Mouse (Mus musculus): Measurements from ENCODE around the gene Ergic1. TPM values are rescaled to one million over a fixed set of nuclear protein-coding genes. Genes with fewer than 3 reads are reported as not detected.

Gene Ergic1
- polyA plus RNA-seq, 1 experiment from 2014 or later = 39.0 TPM

- Histone ChIP-seq H3K4me1 (ENCODE audit: control insufficient read depth, low read depth, low read length) (peaks cover 26% of the 10 kb centered on the region), H3K27me3 (ENCODE audit: control insufficient read depth, insufficient read depth, low read depth, low read length) (no peaks in the 10 kb centered on the region), H3K9ac (ENCODE audit: low read depth, low read length) (no peak overlapping the region), H3K36me3 (ENCODE audit: control insufficient read depth, insufficient read depth) (peaks cover 2% of the 10 kb centered on the region; the same call in 1 of the 2 replicates), H3K9me3 (replicated peaks; ENCODE audit: control insufficient read depth, low read length) (no peaks in the 10 kb centered on the region), H3K27ac (ENCODE audit: low read length) (no peak overlapping the region), H3K4me3 (ENCODE audit: low read depth, low read length) (no peak overlapping the region), H3K4me2 (ENCODE audit: low read depth, low read length) (no peak overlapping the region)
- no peak for ATAC-seq (ENCODE audit: low read depth)
- 60% methylated on average over 8 of the region's 8 CpGs for WGBS (ENCODE audit: insufficient replicate concordance)
Observed at GRCm38 (mm10) chr17:26567142-26567817, 6.0 kb downstream of the Ergic1 start.

DNA sequence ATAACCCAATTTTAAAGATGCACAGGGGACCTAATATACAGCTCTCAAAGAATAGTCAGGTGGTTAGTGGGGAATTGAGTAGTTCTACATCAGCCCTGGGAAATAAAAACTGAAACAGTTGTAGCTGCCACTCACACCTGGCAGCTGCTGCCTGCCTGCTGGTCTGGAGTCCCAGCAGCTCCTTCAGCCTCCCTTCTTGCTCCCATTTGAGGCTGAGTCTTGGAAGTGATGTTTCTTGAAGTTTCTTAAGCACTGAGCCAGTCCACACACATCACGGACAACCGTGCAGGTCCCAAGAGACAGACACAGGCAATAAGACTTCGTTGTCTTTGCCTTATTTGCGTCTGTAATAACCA, 6.5 kb downstream of the Ergic1 start:
- H3K9ac ChIP-seq (ENCODE audit: low read depth, low read length) = no peak overlapping the region
- ATAC-seq (ENCODE audit: low read depth) = no peak
- 83% methylated on average over 4 of the region's 4 CpGs for WGBS (ENCODE audit: insufficient replicate concordance)

GRCm38 (mm10) chr17:26569594-26570350, 8.5 kb downstream of the Ergic1 start:
- Histone ChIP-seq H3K9ac (ENCODE audit: low read depth, low read length) (no peak overlapping the region), H3K27me3 (ENCODE audit: control insufficient read depth, insufficient read depth, low read depth, low read length) (no peaks in the 10 kb centered on the region), H3K4me3 (ENCODE audit: low read depth, low read length) (no peak overlapping the region), H3K9me3 (replicated peaks; ENCODE audit: control insufficient read depth, low read length) (no peaks in the 10 kb centered on the region), H3K36me3 (ENCODE audit: control insufficient read depth, insufficient read depth) (peaks cover 2% of the 10 kb centered on the region; the same call in 1 of the 2 replicates), H3K4me2 (ENCODE audit: low read depth, low read length) (no peak overlapping the region), H3K27ac (ENCODE audit: low read length) (0 out of 2 replicates have a peak overlapping the region, but pooled peaks have one; percentile 17), H3K4me1 (ENCODE audit: control insufficient read depth, low read depth, low read length) (peaks cover 15% of the 10 kb centered on the region)
- WGBS (ENCODE audit: insufficient replicate concordance) = 75% methylated on average over 4 of the region's 4 CpGs
- no peak for ATAC-seq (ENCODE audit: low read depth)

More for the DNA sequence above, 6.5 kb downstream of the Ergic1 start:
- no peak overlapping the region for H3K4me3 ChIP-seq (ENCODE audit: low read depth, low read length)
- no peaks in the 10 kb centered on the region for H3K27me3 ChIP-seq (ENCODE audit: control insufficient read depth, insufficient read depth, low read depth, low read length)
- no peak overlapping the region for H3K4me2 ChIP-seq (ENCODE audit: low read depth, low read length)
- H3K4me1 ChIP-seq (ENCODE audit: control insufficient read depth, low read depth, low read length) = peaks cover 21% of the 10 kb centered on the region
- no peaks in the 10 kb centered on the region for H3K9me3 ChIP-seq (replicated peaks; ENCODE audit: control insufficient read depth, low read length)
- H3K36me3 ChIP-seq (ENCODE audit: control insufficient read depth, insufficient read depth) = peaks cover 2% of the 10 kb centered on the region; the same call in 1 of the 2 replicates
- H3K27ac ChIP-seq (ENCODE audit: low read length) = no peak overlapping the region

DNA sequence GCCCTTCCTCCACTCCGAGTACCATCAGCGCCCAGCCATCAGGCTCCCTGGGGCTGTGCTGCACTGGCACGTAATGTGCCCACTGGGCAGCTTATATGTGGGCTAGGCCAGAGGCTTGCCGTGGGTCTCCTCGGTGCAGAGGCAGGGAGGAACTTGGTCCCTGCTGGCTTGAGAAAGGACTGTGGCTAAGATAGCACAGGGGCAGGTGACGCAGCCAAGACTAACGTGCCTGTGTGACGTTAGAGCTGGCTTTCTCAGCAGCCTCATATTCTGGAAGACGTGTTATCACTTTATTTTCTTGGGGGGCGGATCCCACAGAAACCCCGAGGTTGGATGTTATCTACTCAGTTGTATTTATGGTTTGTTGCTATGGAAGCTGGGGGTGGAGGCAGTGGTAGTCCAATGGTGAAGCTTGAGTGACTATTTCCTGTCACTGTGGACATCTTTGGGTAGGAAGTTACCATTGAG, 9.4 kb downstream of the Ergic1 start:
- Histone ChIP-seq H3K9ac (ENCODE audit: low read depth, low read length) (no peak overlapping the region; the same call in 1 of the 2 replicates), H3K4me2 (ENCODE audit: low read depth, low read length) (no peak overlapping the region), H3K4me3 (ENCODE audit: low read depth, low read length) (no peak overlapping the region), H3K9me3 (replicated peaks; ENCODE audit: control insufficient read depth, low read length) (no peaks in the 10 kb centered on the region), H3K4me1 (ENCODE audit: control insufficient read depth, low read depth, low read length) (peaks cover 15% of the 10 kb centered on the region), H3K36me3 (ENCODE audit: control insufficient read depth, insufficient read depth) (peaks cover 2% of the 10 kb centered on the region; the same call in 1 of the 2 replicates), H3K27me3 (ENCODE audit: control insufficient read depth, insufficient read depth, low read depth, low read length) (no peaks in the 10 kb centered on the region), H3K27ac (ENCODE audit: low read length) (peak overlapping the region; percentile 59; the same call in 1 of the 2 replicates)
- ATAC-seq (ENCODE audit: low read depth) = peak; percentile 43
- 32% methylated on average over 11 of the region's 11 CpGs for WGBS (ENCODE audit: insufficient replicate concordance)

- no peaks in the 10 kb centered on the region for H3K27me3 ChIP-seq (ENCODE audit: control insufficient read depth, insufficient read depth, low read depth, low read length)
- no peaks in the 10 kb centered on the region for H3K9me3 ChIP-seq (replicated peaks; ENCODE audit: control insufficient read depth, low read length)
- 66% methylated on average over 3 of the region's 3 CpGs for WGBS (ENCODE audit: insufficient replicate concordance)
- H3K27ac ChIP-seq (ENCODE audit: low read length) = peak overlapping the region; percentile 48; the same call in 1 of the 2 replicates
- peaks cover 2% of the 10 kb centered on the region; the same call in 1 of the 2 replicates for H3K36me3 ChIP-seq (ENCODE audit: control insufficient read depth, insufficient read depth)
- no peak overlapping the region for H3K4me3 ChIP-seq (ENCODE audit: low read depth, low read length)
- H3K4me2 ChIP-seq (ENCODE audit: low read depth, low read length) = no peak overlapping the region
- peak; percentile 74 for ATAC-seq (ENCODE audit: low read depth)
- H3K9ac ChIP-seq (ENCODE audit: low read depth, low read length) = 0 out of 2 replicates have a peak overlapping the region, but pooled peaks have one; percentile 11
- peaks cover 22% of the 10 kb centered on the region for H3K4me1 ChIP-seq (ENCODE audit: control insufficient read depth, low read depth, low read length)
Observed at GRCm38 (mm10) chr17:26571377-26571776, 10.1 kb downstream of the Ergic1 start.

GRCm38 (mm10) chr17:26572265-26572664, 11.0 kb downstream of the Ergic1 start:
- H3K9ac ChIP-seq (ENCODE audit: low read depth, low read length) = no peak overlapping the region
- H3K4me3 ChIP-seq (ENCODE audit: low read depth, low read length) = no peak overlapping the region
- no peak overlapping the region for H3K27ac ChIP-seq (ENCODE audit: low read length)
- WGBS (ENCODE audit: insufficient replicate concordance) = 80% methylated on average over 11 of the region's 11 CpGs
- no peaks in the 10 kb centered on the region for H3K27me3 ChIP-seq (ENCODE audit: control insufficient read depth, insufficient read depth, low read depth, low read length)
- no peak for ATAC-seq (ENCODE audit: low read depth)
- H3K9me3 ChIP-seq (replicated peaks; ENCODE audit: control insufficient read depth, low read length) = no peaks in the 10 kb centered on the region
- peaks cover 29% of the 10 kb centered on the region for H3K4me1 ChIP-seq (ENCODE audit: control insufficient read depth, low read depth, low read length)
- H3K36me3 ChIP-seq (ENCODE audit: control insufficient read depth, insufficient read depth) = peaks cover 2% of the 10 kb centered on the region; the same call in 1 of the 2 replicates
- no peak overlapping the region for H3K4me2 ChIP-seq (ENCODE audit: low read depth, low read length)

- H3K27me3 ChIP-seq (ENCODE audit: control insufficient read depth, insufficient read depth, low read depth, low read length) = no peaks in the 10 kb centered on the region
- no peak overlapping the region for H3K9ac ChIP-seq (ENCODE audit: low read depth, low read length)
- H3K9me3 ChIP-seq (replicated peaks; ENCODE audit: control insufficient read depth, low read length) = no peaks in the 10 kb centered on the region
- WGBS (ENCODE audit: insufficient replicate concordance) = 76% methylated on average over 11 of the region's 11 CpGs
- ATAC-seq (ENCODE audit: low read depth) = no peak
- no peak overlapping the region for H3K4me3 ChIP-seq (ENCODE audit: low read depth, low read length)
- H3K4me2 ChIP-seq (ENCODE audit: low read depth, low read length) = no peak overlapping the region
- H3K36me3 ChIP-seq (ENCODE audit: control insufficient read depth, insufficient read depth) = no peaks in the 10 kb centered on the region
- H3K27ac ChIP-seq (ENCODE audit: low read length) = no peak overlapping the region
- H3K4me1 ChIP-seq (ENCODE audit: control insufficient read depth, low read depth, low read length) = peaks cover 29% of the 10 kb centered on the region
Observed at GRCm38 (mm10) chr17:26574118-26574517, 12.8 kb downstream of the Ergic1 start.

- H3K27me3 ChIP-seq (ENCODE audit: control insufficient read depth, insufficient read depth, low read depth, low read length) = no peaks in the 10 kb centered on the region
- peaks cover 29% of the 10 kb centered on the region for H3K4me1 ChIP-seq (ENCODE audit: control insufficient read depth, low read depth, low read length)
- H3K4me2 ChIP-seq (ENCODE audit: low read depth, low read length) = no peak overlapping the region
- no peaks in the 10 kb centered on the region for H3K9me3 ChIP-seq (replicated peaks; ENCODE audit: control insufficient read depth, low read length)
- no peak for ATAC-seq (ENCODE audit: low read depth)
- no peaks in the 10 kb centered on the region for H3K36me3 ChIP-seq (ENCODE audit: control insufficient read depth, insufficient read depth)
- H3K4me3 ChIP-seq (ENCODE audit: low read depth, low read length) = no peak overlapping the region
- H3K9ac ChIP-seq (ENCODE audit: low read depth, low read length) = no peak overlapping the region
- no peak overlapping the region for H3K27ac ChIP-seq (ENCODE audit: low read length)
- WGBS (ENCODE audit: insufficient replicate concordance) = 61% methylated on average over 5 of the region's 5 CpGs
Observed at GRCm38 (mm10) chr17:26574701-26575100, 13.4 kb downstream of the Ergic1 start.

All from liver, embryonic 16.5 days (tissue).